Mouse (Mus musculus) kidney, postnatal 0 days (tissue): ENCODE measurements at regions not wholly inside any gene's neighbourhood (a gene's known extent, or its start where the extent isn't known, plus 50 kb on each side); places are given as distances from the start of the nearest gene placed in this dataset.

Experiments
- ATAC-seq: fragments of 200-750 bp; cut with Nextera tagmentation; replicated peaks from 2 replicates; pipeline ENCODE4 v1.8.0; 2017; ENCODE audit warnings: low read depth, moderate number of reproducible peaks, moderate TSS enrichment, moderate library complexity; ENCODE audit not compliant: low FRiP score
- DNase-seq: peaks from one replicate; pipeline ENCODE4 v3.0.0-alpha.2; 2016; ENCODE audit warnings: low spot score
- H3K27ac ChIP-seq: fragments of 300-500 bp; sonication (generic); 2 replicates; pipeline ENCODE4 v1.5.1; 2014; ENCODE audit warnings: mild to moderate bottlenecking
- H3K27me3 ChIP-seq: fragments of 300-500 bp; sonication (generic); 2 replicates; pipeline ENCODE4 v1.6.1; 2014; ENCODE audit warnings: low read length, mixed read lengths; ENCODE audit not compliant: insufficient read depth
- H3K36me3 ChIP-seq: fragments of 300-500 bp; sonication (generic); 2 replicates; pipeline ENCODE4 v1.6.1; 2014; ENCODE audit warnings: low read length, mixed read lengths; ENCODE audit not compliant: insufficient read depth
- H3K4me1 ChIP-seq: fragments of 300-500 bp; sonication (generic); replicated peaks from 2 replicates; pipeline ENCODE4 v1.6.1; 2014; ENCODE audit warnings: antibody characterized with exemption, low read length, mixed read lengths; ENCODE audit not compliant: insufficient read depth
- H3K4me2 ChIP-seq: fragments of 300-500 bp; sonication (generic); 2 replicates; pipeline ENCODE4 v1.6.1; 2014; ENCODE audit warnings: mild to moderate bottlenecking, low read length, moderate library complexity, mixed read lengths
- H3K4me3 ChIP-seq: fragments of 300-500 bp; sonication (generic); replicated peaks from 2 replicates; pipeline ENCODE4 v1.5.1; 2014; ENCODE audit warnings: low read depth, low read length
- H3K9ac ChIP-seq: fragments of 300-500 bp; sonication (generic); 2 replicates; pipeline ENCODE4 v1.6.1; 2014; ENCODE audit warnings: low read depth, low read length
- H3K9me3 ChIP-seq: fragments of 300-500 bp; sonication (generic); replicated peaks from 2 replicates; pipeline ENCODE4 v1.6.1; 2016; ENCODE audit warnings: low read length, inconsistent platforms, mixed read lengths
- CTCF ChIP-seq: IDR thresholded peaks from 2 replicates; pipeline ENCODE4 v1.5.1; 2016; ENCODE audit warnings: antibody characterized with exemption, low read depth, mild to moderate bottlenecking, moderate library complexity
- WGBS: fragments of 180-500 bp; shearing (Covaris S2); extraction: QIAGEN DNeasy Blood & Tissue Kit; methylation state at CpG from one replicate; pipeline ENCODE4 v1.1.7; 2014; 5-methylcytosine and 5-hydroxymethylcytosine counted together

DNA sequence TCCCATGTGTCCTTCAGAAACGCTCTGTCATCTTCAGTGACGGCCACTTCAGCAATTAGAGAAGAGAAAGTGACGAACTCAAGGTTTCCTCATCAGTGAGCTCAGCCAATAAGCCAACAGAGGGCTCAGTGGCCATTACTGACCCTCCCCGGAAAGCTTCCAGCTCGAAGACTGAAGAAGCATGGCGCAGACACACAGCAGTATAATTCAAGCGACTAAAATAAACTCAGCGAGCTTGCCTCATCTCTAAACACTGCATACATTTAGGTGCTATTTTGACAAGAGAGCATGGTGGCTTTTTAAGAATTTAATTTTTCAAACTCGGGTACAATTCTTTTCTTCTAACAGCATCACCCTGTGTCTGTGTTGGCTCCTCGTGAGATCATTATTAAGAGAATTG, 72.2 kb upstream of the Ssbp2 start:
- Histone ChIP-seq H3K4me2 (no peak overlapping the region), H3K36me3 (no peaks in the 10 kb centered on the region), H3K9me3 (no peaks in the 10 kb centered on the region), H3K9ac (no peak overlapping the region), H3K27ac (no peak overlapping the region), H3K27me3 (no peaks in the 10 kb centered on the region), H3K4me3 (no peak overlapping the region), H3K4me1 (no peaks in the 10 kb centered on the region)
- WGBS = 62% methylated on average over 10 of the region's 10 CpGs
- ATAC-seq (no peak), DNase-seq (no peak)
- no peak for TF ChIP-seq CTCF

DNA sequence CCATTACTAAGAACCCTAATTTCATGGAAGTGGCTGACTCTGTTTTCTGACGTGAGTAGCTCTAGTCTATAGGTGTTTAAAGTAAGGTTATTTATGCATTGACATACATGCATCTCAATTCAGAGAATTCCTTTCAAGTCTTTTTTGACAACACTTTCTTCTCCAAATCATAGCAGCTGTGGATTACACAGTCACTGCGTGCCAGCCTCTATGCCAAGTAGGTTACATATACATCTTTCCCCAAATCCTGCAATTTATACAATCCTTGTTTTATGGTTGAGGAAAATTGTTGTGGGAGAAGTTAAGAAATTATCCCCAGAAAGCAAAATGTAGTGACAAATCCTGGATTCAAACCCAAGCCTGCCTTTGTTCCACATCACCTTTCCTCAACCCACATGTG, 56.5 kb upstream of the Ssbp2 start:
- WGBS = 84% methylated on average over 2 of the region's 2 CpGs
- H3K27ac ChIP-seq = no peak overlapping the region
- H3K9me3 ChIP-seq = no peaks in the 10 kb centered on the region
- no peaks in the 10 kb centered on the region for H3K4me1 ChIP-seq
- H3K27me3 ChIP-seq = no peaks in the 10 kb centered on the region
- no peak for TF ChIP-seq CTCF
- H3K9ac ChIP-seq = no peak overlapping the region
- H3K4me2 ChIP-seq = no peak overlapping the region
- DNase-seq = no peak
- no peak for ATAC-seq
- H3K4me3 ChIP-seq = no peak overlapping the region
- no peaks in the 10 kb centered on the region for H3K36me3 ChIP-seq

DNA sequence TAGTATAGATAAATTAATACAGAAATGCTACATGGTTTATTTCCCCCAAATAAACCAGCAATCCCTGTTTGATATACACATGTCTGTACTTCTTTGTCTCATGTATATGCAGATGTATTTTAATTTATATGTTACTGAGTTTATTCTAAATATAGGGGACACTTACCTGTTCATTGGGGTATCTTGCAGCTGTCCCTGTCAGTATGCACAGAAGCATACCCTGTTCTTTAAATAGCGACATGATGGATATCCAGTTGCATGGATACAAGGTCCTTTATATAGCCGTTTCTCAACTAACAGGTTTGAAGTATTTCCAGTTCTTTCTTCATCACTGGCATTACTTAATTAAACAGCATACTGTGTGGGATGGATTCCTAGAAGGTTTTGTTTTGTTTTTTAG, 55.1 kb upstream of the Ssbp2 start:
- no peaks in the 10 kb centered on the region for H3K4me1 ChIP-seq
- no peak for ATAC-seq
- no peak overlapping the region for H3K4me2 ChIP-seq
- H3K36me3 ChIP-seq = no peaks in the 10 kb centered on the region
- no peaks in the 10 kb centered on the region for H3K27me3 ChIP-seq
- WGBS = 88% methylated on average over 2 of the region's 2 CpGs
- DNase-seq = no peak
- TF ChIP-seq CTCF = no peak
- no peak overlapping the region for H3K4me3 ChIP-seq
- H3K9me3 ChIP-seq = no peaks in the 10 kb centered on the region
- H3K27ac ChIP-seq = no peak overlapping the region
- H3K9ac ChIP-seq = no peak overlapping the region

DNA sequence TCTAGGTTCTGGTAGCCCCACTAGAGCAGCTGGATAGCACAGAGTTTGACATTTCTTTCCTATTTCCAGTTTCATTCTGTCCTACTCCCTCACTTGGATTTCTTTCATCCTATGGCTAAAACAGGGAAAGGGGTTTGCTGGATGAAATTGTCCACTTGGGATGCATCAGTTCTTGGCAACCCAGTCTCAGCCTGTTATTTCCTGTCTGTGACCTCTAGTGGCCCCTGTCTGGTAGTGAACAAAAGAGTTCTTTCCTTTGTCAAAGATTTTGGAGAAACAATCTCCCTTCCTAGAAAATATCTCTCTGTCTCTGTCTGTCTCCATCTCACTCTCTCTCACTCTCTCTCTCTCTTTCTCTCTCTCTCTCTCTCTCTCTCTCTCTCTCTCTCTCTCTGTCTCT, 50.0 kb upstream of the Ssbp2 start:
- Histone ChIP-seq H3K4me2 (no peak overlapping the region), H3K9me3 (no peaks in the 10 kb centered on the region), H3K9ac (no peak overlapping the region), H3K27ac (no peak overlapping the region), H3K4me1 (no peaks in the 10 kb centered on the region), H3K27me3 (no peaks in the 10 kb centered on the region), H3K36me3 (no peaks in the 10 kb centered on the region), H3K4me3 (no peak overlapping the region)
- DNase-seq = no peak
- ATAC-seq = no peak
- no peak for TF ChIP-seq CTCF
